Mouse (Mus musculus) liver, adult 2 months (tissue): ENCODE data around the gene BC048562. TPM values are rescaled to one million over a fixed set of nuclear protein-coding genes. Genes with fewer than 3 reads are reported as not detected.

Source experiments
- DNase-seq: peaks from one replicate; pipeline ENCODE4 v3.0.0-alpha.2; 2011; ENCODE audit warnings: low read depth, low spot score; ENCODE audit errors: extremely low read depth
- H3K27ac ChIP-seq: fragments of 200-500 bp; replicated peaks from 2 replicates; pipeline ENCODE4 v1.5.1; 2012; ENCODE audit warnings: low read depth, mild to moderate bottlenecking, control low read depth, inconsistent platforms, low read length; ENCODE audit not compliant: insufficient read depth
- H3K27me3 ChIP-seq: fragments of 200-500 bp; 2 replicates; pipeline ENCODE4 v1.6.1; 2012; ENCODE audit warnings: mild to moderate bottlenecking, moderate library complexity, low read length, inconsistent platforms; ENCODE audit not compliant: control insufficient read depth, insufficient read depth
- H3K36me3 ChIP-seq: fragments of 200-500 bp; 2 replicates; pipeline ENCODE4 v1.6.1; 2012; ENCODE audit warnings: low read length, inconsistent platforms; ENCODE audit not compliant: control insufficient read depth, insufficient read depth
- H3K4me1 ChIP-seq: fragments of 200-500 bp; 2 replicates; pipeline ENCODE4 v1.6.1; 2011; ENCODE audit warnings: low read length; ENCODE audit not compliant: control insufficient read depth, insufficient read depth
- H3K4me3 ChIP-seq: fragments of 200-500 bp; 2 replicates; pipeline ENCODE4 v1.5.1; 2011; ENCODE audit warnings: low read depth, mild to moderate bottlenecking, control low read depth, low read length, moderate library complexity; ENCODE audit not compliant: insufficient read depth
- H3K79me2 ChIP-seq: fragments of 200-500 bp; 2 replicates; pipeline ENCODE4 v1.6.1; 2012; ENCODE audit warnings: inconsistent platforms, mild to moderate bottlenecking, low read length, moderate library complexity; ENCODE audit not compliant: control insufficient read depth, insufficient read depth
- H3K9ac ChIP-seq: fragments of 200-500 bp; 2 replicates; pipeline ENCODE4 v1.6.1; 2012; ENCODE audit warnings: low read depth, mild to moderate bottlenecking, control low read depth, inconsistent platforms, low read length
- CTCF ChIP-seq: fragments of 200-500 bp; IDR thresholded peaks from 2 replicates; pipeline ENCODE4 v1.5.1; 2011; ENCODE audit warnings: low read depth, low read length, control low read depth
- POLR2A ChIP-seq: fragments of 200-500 bp; IDR thresholded peaks from 2 replicates; pipeline ENCODE4 v1.6.1; 2011; ENCODE audit warnings: low read length, control low read depth; ENCODE audit not compliant: insufficient read depth; ENCODE audit errors: extremely low read depth
- WGBS: fragments of 180-500 bp; shearing (Covaris S2); methylation state at CpG from one replicate; pipeline ENCODE4 v1.1.7; 2018; 5-methylcytosine and 5-hydroxymethylcytosine counted together
- polyA plus RNA-seq: library from polyadenylated mRNA; depleted of rRNA; stranded (reverse); fragments of >200 nt; gene quantifications from 2 replicates; pipeline ENCODE4 v1.2.3, GENCODE M21; 2012
- total RNA-seq: library from RNA; depleted of rRNA; stranded (reverse); fragments of >200 nt; gene quantifications from 2 replicates; pipeline ENCODE4 v1.2.3, GENCODE M21; 2014

Gene BC048562
- total and polyA plus RNA-seq, 2 experiments, result not detected

DNA sequence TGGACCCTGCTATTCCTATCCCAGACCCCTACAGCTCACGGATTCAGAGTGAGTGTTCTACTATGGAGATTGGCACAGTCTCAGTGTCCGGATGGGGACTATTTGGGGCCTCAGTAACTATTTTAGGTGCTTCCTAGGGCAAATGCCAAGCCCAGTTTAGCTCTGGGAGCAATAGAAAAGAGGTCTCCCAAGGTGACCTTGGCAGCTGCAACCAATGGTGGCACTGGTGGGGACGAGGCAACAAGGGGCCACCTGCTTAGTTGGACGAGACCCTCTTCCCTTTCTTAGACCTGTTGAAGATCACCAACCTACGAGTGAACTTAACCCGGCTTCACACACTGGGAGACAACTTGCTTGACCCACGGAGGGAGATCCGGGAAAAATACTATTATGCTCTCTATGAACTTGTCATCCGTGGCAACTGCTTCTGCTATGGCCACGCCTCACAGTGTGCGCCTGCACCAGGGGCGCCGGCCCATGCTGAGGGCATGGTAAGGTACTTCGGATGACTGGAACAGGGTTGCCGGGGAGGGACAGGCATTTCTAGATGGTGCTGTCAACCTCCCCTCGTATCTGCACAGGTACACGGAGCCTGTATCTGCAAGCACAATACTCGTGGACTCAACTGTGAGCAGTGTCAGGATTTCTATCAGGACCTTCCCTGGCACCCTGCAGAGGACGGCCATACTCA lies 45.4 kb downstream of the BC048562 start:
- Histone ChIP-seq H3K9ac (no peak overlapping the region), H3K36me3 (no peaks in the 10 kb centered on the region), H3K4me3 (no peak overlapping the region), H3K27ac (no peak overlapping the region), H3K27me3 (no peaks in the 10 kb centered on the region), H3K79me2 (no peaks in the 10 kb centered on the region), H3K4me1 (no peaks in the 10 kb centered on the region)
- 94% methylated on average over 19 of the region's 19 CpGs for WGBS
- TF ChIP-seq POLR2A, result no peak
- TF ChIP-seq CTCF, result no peak
- DNase-seq, result no peak

DNA sequence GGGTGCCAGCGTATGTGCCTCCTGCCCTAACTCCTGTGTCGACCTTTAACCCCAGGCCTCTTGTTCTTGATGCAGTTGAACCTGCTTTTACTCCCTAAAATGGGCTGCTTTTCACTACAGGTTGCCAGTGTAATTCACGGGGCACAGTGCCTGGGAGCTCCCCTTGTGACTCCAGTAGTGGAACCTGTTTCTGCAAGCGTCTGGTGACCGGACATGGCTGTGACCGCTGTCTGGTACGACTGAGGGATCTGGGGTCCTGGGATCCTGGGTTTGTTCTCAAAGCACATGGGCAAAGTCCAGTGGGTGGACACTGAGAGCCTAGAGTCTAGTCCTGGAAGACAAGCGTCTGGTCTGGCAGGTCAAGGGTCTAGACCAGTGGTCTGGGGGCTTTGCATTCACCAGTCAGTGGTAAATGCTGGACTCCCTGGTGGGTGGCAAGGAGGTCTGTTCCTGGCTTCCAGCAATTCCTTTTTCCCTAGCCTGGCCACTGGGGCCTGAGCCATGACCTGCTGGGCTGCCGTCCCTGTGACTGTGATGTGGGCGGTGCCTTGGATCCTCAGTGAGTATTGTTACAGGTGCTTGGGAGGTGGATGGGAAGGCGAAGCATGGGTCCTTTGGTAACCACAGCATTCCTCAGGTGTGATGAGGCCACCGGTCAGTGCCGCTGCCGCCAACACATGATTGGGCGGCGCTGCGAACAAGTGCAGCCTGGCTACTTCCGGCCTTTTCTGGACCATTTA lies 46.9 kb downstream of the BC048562 start:
- H3K27ac ChIP-seq, result no peak overlapping the region
- H3K4me1 ChIP-seq, result no peaks in the 10 kb centered on the region
- no peak for DNase-seq
- H3K79me2 ChIP-seq, result no peaks in the 10 kb centered on the region
- H3K36me3 ChIP-seq, result no peaks in the 10 kb centered on the region
- no peak for TF ChIP-seq CTCF
- no peaks in the 10 kb centered on the region for H3K27me3 ChIP-seq
- 95% methylated on average over 18 of the region's 18 CpGs for WGBS
- no peak overlapping the region for H3K9ac ChIP-seq
- H3K4me3 ChIP-seq, result no peak overlapping the region

DNA sequence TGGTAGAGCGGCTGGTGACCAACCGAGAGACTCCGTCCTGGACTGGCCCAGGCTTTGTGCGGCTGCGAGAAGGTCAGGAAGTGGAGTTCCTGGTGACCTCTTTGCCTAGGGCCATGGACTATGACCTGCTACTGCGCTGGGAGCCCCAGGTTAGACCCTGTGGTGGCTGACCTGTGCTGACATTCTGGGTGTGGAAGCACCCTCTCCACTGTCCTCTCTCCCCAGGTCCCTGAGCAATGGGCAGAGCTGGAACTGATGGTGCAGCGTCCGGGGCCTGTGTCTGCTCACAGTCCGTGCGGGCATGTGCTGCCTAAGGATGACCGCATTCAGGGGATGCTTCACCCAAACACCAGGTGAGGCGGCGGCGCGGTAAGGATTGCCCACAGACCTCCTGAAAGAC lies 47.7 kb downstream of the BC048562 start:
- WGBS, result 96% methylated on average over 15 of the region's 15 CpGs
- H3K36me3 ChIP-seq, result no peaks in the 10 kb centered on the region
- H3K79me2 ChIP-seq, result no peaks in the 10 kb centered on the region
- no peak overlapping the region for H3K4me3 ChIP-seq
- no peak overlapping the region for H3K9ac ChIP-seq
- DNase-seq, result no peak
- no peak overlapping the region for H3K27ac ChIP-seq
- TF ChIP-seq CTCF (no peak), POLR2A (no peak)
- no peaks in the 10 kb centered on the region for H3K27me3 ChIP-seq
- no peaks in the 10 kb centered on the region for H3K4me1 ChIP-seq

DNA sequence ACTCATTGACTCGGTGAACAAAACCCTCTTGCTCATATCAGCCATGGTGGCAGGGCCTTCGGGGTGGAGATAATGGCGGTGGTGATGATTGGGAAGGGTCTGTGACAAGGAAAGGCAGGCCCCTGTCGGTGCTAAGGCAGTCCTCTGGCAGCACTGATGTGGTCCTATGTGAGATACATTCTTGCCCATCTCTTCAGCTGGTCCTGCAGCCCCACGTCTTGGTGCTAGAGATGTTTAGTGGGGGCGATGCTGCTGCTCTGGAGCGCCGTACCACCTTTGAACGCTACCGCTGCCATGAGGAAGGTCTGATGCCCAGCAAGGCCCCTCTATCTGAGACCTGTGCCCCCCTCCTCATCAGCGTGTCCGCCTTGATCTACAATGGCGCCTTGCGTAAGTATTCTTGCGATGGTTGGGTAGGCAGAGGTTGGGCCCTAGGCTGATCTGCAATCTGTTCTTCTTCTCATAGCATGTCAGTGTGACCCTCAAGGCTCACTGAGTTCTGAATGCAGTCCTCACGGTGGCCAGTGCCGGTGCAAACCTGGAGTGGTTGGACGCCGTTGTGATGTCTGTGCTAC lies 49.1 kb downstream of the BC048562 start:
- no peak for TF ChIP-seq POLR2A
- no peak for TF ChIP-seq CTCF
- peaks cover 4% of the 10 kb centered on the region; the same call in 1 of the 2 replicates for H3K4me1 ChIP-seq
- WGBS, result 93% methylated on average over 19 of the region's 19 CpGs
- no peaks in the 10 kb centered on the region for H3K27me3 ChIP-seq
- no peaks in the 10 kb centered on the region for H3K79me2 ChIP-seq
- no peak overlapping the region for H3K27ac ChIP-seq
- DNase-seq, result no peak
- no peak overlapping the region for H3K4me3 ChIP-seq
- H3K36me3 ChIP-seq, result no peaks in the 10 kb centered on the region
- no peak overlapping the region for H3K9ac ChIP-seq

DNA sequence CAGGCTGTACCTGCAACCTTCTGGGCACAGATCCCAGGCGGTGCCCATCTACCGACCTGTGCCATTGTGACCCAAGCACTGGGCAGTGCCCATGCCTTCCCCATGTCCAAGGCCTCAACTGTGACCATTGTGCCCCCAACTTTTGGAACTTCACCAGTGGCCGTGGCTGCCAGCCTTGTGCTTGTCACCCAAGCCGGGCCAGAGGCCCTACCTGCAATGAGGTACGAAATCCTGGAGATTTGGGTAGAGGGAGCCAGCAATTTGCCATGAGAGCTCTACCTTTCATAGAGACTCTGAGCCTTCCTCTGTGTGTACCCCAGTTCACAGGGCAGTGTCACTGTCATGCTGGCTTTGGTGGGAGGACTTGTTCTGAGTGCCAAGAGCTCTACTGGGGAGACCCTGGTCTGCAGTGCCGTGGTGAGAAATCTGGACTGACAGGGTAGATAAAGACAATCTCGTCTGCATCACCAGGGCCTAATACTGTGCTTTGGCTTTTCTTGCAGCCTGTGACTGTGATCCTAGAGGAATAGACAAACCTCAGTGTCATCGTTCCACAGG lies 50.8 kb downstream of the BC048562 start:
- Histone ChIP-seq H3K79me2 (no peaks in the 10 kb centered on the region), H3K4me1 (peaks cover 8% of the 10 kb centered on the region; the same call in 1 of the 2 replicates), H3K36me3 (no peaks in the 10 kb centered on the region), H3K9ac (no peak overlapping the region), H3K4me3 (no peak overlapping the region), H3K27me3 (no peaks in the 10 kb centered on the region), H3K27ac (no peak overlapping the region)
- no peak for DNase-seq
- 92% methylated on average over 8 of the region's 8 CpGs for WGBS
- TF ChIP-seq CTCF (no peak), POLR2A (no peak)

DNA sequence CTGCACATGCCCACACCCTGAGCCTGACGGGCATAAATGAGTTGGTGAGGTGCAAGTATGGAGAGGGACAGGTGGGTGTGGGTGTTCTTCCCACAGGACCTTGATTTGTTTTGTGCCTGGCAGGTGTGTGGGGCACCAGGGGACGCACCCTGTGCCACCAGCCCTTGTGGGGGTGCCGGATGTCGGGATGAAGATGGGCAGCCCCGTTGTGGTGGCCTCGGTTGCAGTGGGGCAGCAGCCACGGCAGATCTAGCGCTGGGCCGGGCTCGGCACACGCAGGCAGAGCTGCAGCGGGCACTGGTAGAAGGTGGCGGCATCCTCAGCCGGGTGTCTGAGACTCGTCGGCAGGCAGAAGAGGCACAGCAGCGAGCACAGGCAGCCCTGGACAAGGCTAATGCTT lies 52.1 kb downstream of the BC048562 start:
- Histone ChIP-seq H3K4me3 (no peak overlapping the region), H3K4me1 (peaks cover 10% of the 10 kb centered on the region; the same call in 1 of the 2 replicates), H3K79me2 (no peaks in the 10 kb centered on the region), H3K27ac (no peak overlapping the region), H3K27me3 (no peaks in the 10 kb centered on the region), H3K9ac (no peak overlapping the region), H3K36me3 (peaks cover 1% of the 10 kb centered on the region; the same call in 1 of the 2 replicates)
- TF ChIP-seq POLR2A (no peak), CTCF (no peak)
- DNase-seq, result no peak
- WGBS, result 95% methylated on average over 17 of the region's 17 CpGs
